9 mouse cellular contexts compared by ENCODE assay signal in genomic region chr7:24902264-24902629, GRCm38 (mm10). TPM values are rescaled to one million over a fixed set of nuclear protein-coding genes. Genes with fewer than 3 reads are reported as not detected.
A peak's percentile ranks its signal among the peaks of the same experiment; 100 is the strongest.
DNase-seq lines count a peak whose midpoint lies in the region; ATAC-seq and TF ChIP-seq lines count a peak whose summit lies in the region.
"Had no signal": no experiment of that assay in that cellular context is flagged by ENCODE, and none has a peak within 500 bp of the region (broad histone marks: within the 10 kb centered on the region; RNA-seq: fewer than 3 reads in every experiment).

No protein-coding gene starts in this region.

- TF ChIP-seq POLR2A in MEL (IDR thresholded peaks at IDR 0.05; ENCODE audit: control insufficient read depth in 1 of 2, insufficient read depth in 1 of 2, low read depth in 1 of 2, low read length in 2 of 2, poor library complexity in 1 of 2), result 0 out of 4 replicates have a peak, but pooled peaks of 1 of the 2 experiments have one; percentile 43

- 48% methylated on average over 2 of the region's 2 CpGs for WGBS in heart, embryonic 14.5 days
- 43% methylated on average over 2 of the region's 2 CpGs for WGBS in heart, postnatal 0 days
- WGBS in midbrain, embryonic 11.5 days, result 45% methylated on average over 2 of the region's 2 CpGs

- peaks cover 14 to 37% of the 10 kb centered on the region in 2 experiments; a peak in 3 of 4 replicates for H3K4me1 ChIP-seq in heart, embryonic 14.5 days (ENCODE audit: control insufficient read depth in 2 of 2, insufficient read depth in 2 of 2, low read length in 2 of 2)
- H3K4me1 ChIP-seq in MEL (ENCODE audit: control insufficient read depth in 1 of 2, insufficient read depth in 2 of 2, low read length in 2 of 2), result peaks cover 0 to 37% of the 10 kb centered on the region in 2 experiments; a peak in 2 of 4 replicates
- peaks cover 11% of the 10 kb centered on the region; the same call in 1 of the 2 replicates for H3K4me1 ChIP-seq in heart, postnatal 0 days (ENCODE audit: control insufficient read depth, insufficient read depth)
- H3K4me1 ChIP-seq in midbrain, embryonic 11.5 days (ENCODE audit: control insufficient read depth, insufficient read depth, low read length), result no peaks in the 10 kb centered on the region

- no peak for TF ChIP-seq RAD21 in MEL (IDR thresholded peaks at IDR 0.05; ENCODE audit: low read depth, low read length)

- no peak for DNase-seq in heart, postnatal 4 days
- no peak for DNase-seq in MEL (ENCODE audit: low read depth, low spot score)
- no peak for DNase-seq in heart, postnatal 0 days (ENCODE audit: low spot score)
- no peak for DNase-seq in midbrain, embryonic 11.5 days (ENCODE audit: low spot score, missing footprints)
- no peak for DNase-seq in urinary bladder, postnatal 10 days (ENCODE audit: low spot score)
- no peak for DNase-seq in testis, postnatal 14 days (ENCODE audit: low spot score)
- DNase-seq in adrenal gland, adult (ENCODE audit: inconsistent age in 2 of 2, low spot score in 1 of 2), result no peak

- H3K79me2 ChIP-seq in MEL (ENCODE audit: control insufficient read depth, insufficient read depth, low read length, poor library complexity), result peaks cover 28% of the 10 kb centered on the region

- no peak for TF ChIP-seq CTCF in MEL (IDR thresholded peaks at IDR 0.05 in 2 of 3, conservative IDR thresholded peaks at IDR 0.05 in 1 of 3; ENCODE audit: control insufficient read depth in 1 of 3, insufficient read depth in 1 of 3, low read depth in 2 of 3, low read length in 3 of 3, poor library complexity in 1 of 3, severe bottlenecking in 1 of 3)
- no peak for TF ChIP-seq CTCF in heart, postnatal 0 days (IDR thresholded peaks at IDR 0.05; ENCODE audit: low read depth)

- TF ChIP-seq EP300 in MEL (IDR thresholded peaks at IDR 0.05; ENCODE audit: low read depth in 1 of 2, low read length in 2 of 2), result peak in 1 of 2 experiments; percentile 25; a peak in 1 of 4 replicates
- no peak for TF ChIP-seq EP300 in heart, postnatal 0 days (IDR thresholded peaks at IDR 0.05; ENCODE audit: low read depth)

- H3K4me3 ChIP-seq in heart, embryonic 14.5 days (ENCODE audit: control insufficient read depth in 1 of 2, insufficient read depth in 1 of 2, low read depth in 1 of 2, low read length in 2 of 2), result peak overlapping the region; percentile 75 to 82
- peak overlapping the region; percentile 57 to 72 for H3K4me3 ChIP-seq in MEL (ENCODE audit: control insufficient read depth in 1 of 2, insufficient read depth in 1 of 2, low read depth in 2 of 2, low read length in 2 of 2)
- H3K4me3 ChIP-seq in heart, postnatal 0 days (ENCODE audit: low read depth, low read length), result peak overlapping the region; percentile 59
- no peak overlapping the region; the same call in 1 of the 2 replicates for H3K4me3 ChIP-seq in midbrain, embryonic 11.5 days (ENCODE audit: low read depth, low read length)

- H3K9ac ChIP-seq in heart, embryonic 14.5 days (ENCODE audit: low read length), result peak overlapping the region; percentile 84
- H3K9ac ChIP-seq in MEL (ENCODE audit: control insufficient read depth, low read depth, low read length, poor library complexity, severe bottlenecking), result peak overlapping the region; percentile 97
- H3K9ac ChIP-seq in heart, postnatal 0 days (replicated peaks; ENCODE audit: low read depth, low read length), result peak overlapping the region; percentile 60
- H3K9ac ChIP-seq in midbrain, embryonic 11.5 days (ENCODE audit: low read length), result no peak overlapping the region

- H3K36me3 ChIP-seq in heart, embryonic 14.5 days (ENCODE audit: control insufficient read depth, insufficient read depth, low read length), result no peaks in the 10 kb centered on the region
- peaks cover 0 to 23% of the 10 kb centered on the region in 2 experiments; a peak in 3 of 4 replicates for H3K36me3 ChIP-seq in MEL (ENCODE audit: control insufficient read depth in 1 of 2, insufficient read depth in 2 of 2, low read length in 2 of 2)
- H3K36me3 ChIP-seq in heart, postnatal 0 days (replicated peaks; ENCODE audit: control insufficient read depth, insufficient read depth, low read length), result no peaks in the 10 kb centered on the region
- H3K36me3 ChIP-seq in midbrain, embryonic 11.5 days (ENCODE audit: control insufficient read depth, insufficient read depth, low read length), result no peaks in the 10 kb centered on the region

- no peaks in the 10 kb centered on the region for H3K9me3 ChIP-seq in heart, embryonic 14.5 days (ENCODE audit: control insufficient read depth, low read length)
- no peaks in the 10 kb centered on the region for H3K9me3 ChIP-seq in MEL (replicated peaks; ENCODE audit: insufficient read depth, low read length)
- no peaks in the 10 kb centered on the region for H3K9me3 ChIP-seq in heart, postnatal 0 days (replicated peaks; ENCODE audit: control insufficient read depth, low read length)
- H3K9me3 ChIP-seq in midbrain, embryonic 11.5 days (ENCODE audit: control insufficient read depth, low read length), result no peaks in the 10 kb centered on the region

- peak overlapping the region; percentile 80 for H3K4me2 ChIP-seq in heart, embryonic 14.5 days (ENCODE audit: low read length)
- peak overlapping the region; percentile 84 for H3K4me2 ChIP-seq in heart, postnatal 0 days (ENCODE audit: low read depth, low read length)
- H3K4me2 ChIP-seq in midbrain, embryonic 11.5 days, result peak overlapping the region; percentile 87; the same call in 1 of the 2 replicates

- no peak for ATAC-seq in heart, embryonic 14.5 days (ENCODE audit: insufficient number of reproducible peaks, insufficient read depth, low FRiP score, low read depth)
- ATAC-seq in heart, postnatal 0 days (ENCODE audit: insufficient read depth, low read depth), result no peak
- no peak for ATAC-seq in midbrain, embryonic 11.5 days (ENCODE audit: low FRiP score)

- H3K27ac ChIP-seq in heart, embryonic 14.5 days (replicated peaks in 1 of 2; ENCODE audit: control insufficient read depth in 1 of 2, insufficient read depth in 1 of 2, low read depth in 2 of 2, low read length in 2 of 2), result peak overlapping the region; percentile 78 to 89
- peak overlapping the region; percentile 99 for H3K27ac ChIP-seq in MEL (ENCODE audit: control insufficient read depth, low read depth, low read length)
- H3K27ac ChIP-seq in heart, postnatal 0 days (ENCODE audit: low read depth), result peak overlapping the region; percentile 84
- H3K27ac ChIP-seq in midbrain, embryonic 11.5 days (ENCODE audit: low read depth, low read length), result peak overlapping the region; percentile 21; the same call in 1 of the 2 replicates

- H3K27me3 ChIP-seq in heart, embryonic 14.5 days (ENCODE audit: control insufficient read depth, insufficient read depth, low read length), result no peaks in the 10 kb centered on the region
- H3K27me3 ChIP-seq in MEL (ENCODE audit: control insufficient read depth in 1 of 2, insufficient read depth in 2 of 2, low read length in 2 of 2), result no peaks in the 10 kb centered on the region
- no peaks in the 10 kb centered on the region for H3K27me3 ChIP-seq in heart, postnatal 0 days (ENCODE audit: control insufficient read depth, insufficient read depth, low read length)
- no peaks in the 10 kb centered on the region for H3K27me3 ChIP-seq in midbrain, embryonic 11.5 days (ENCODE audit: control insufficient read depth, insufficient read depth, low read length)

RNA-seq across cellular contexts. Expression of gene Arhgef1, which starts 0.5 kb away (rescaled TPM):
- 58.4 and 63.3 TPM in 2 replicates for polyA plus RNA-seq in heart, embryonic 14.5 days (2014; fragmentation: Nextera tagmentation; extraction: Ambion mirVana)
- 10 to 100 TPM; 87.0 to 88.2 TPM for total RNA-seq in heart, postnatal 4 days (2021)
- total RNA-seq in MEL (2012; rRNA removed), result 43.7 and 53.3 TPM in 2 replicates
- 100 to 1,000 TPM in 1 of 2 experiments, not detected in 1; 163 TPM for polyA plus RNA-seq in MEL (2012; ENCODE audit: insufficient read depth in 1 of 2, insufficient read length in 2 of 2, low read depth in 1 of 2, low replicate concordance in 2 of 2, missing spikeins in 1 of 2)
- 16.0 and 28.2 TPM in 2 replicates for total RNA-seq in heart, postnatal 0 days (2014; rRNA removed; ENCODE audit: low replicate concordance)
- polyA plus RNA-seq in heart, postnatal 0 days (2015; fragmentation: Nextera tagmentation; extraction: Ambion mirVana), result 37.0 TPM in 2 replicates
- polyA plus RNA-seq in midbrain, embryonic 11.5 days (2014; fragmentation: Nextera tagmentation; extraction: Ambion mirVana), result 37.7 and 38.1 TPM in 2 replicates

RNA-seq across cellular contexts. Expression of gene Cd79a, which starts 5.1 kb away (rescaled TPM):
- polyA plus RNA-seq in heart, embryonic 14.5 days (2014; fragmentation: Nextera tagmentation; extraction: Ambion mirVana), result not detected in 2 replicates
- 1 to 10 TPM in 1 of 2 experiments, under 1 TPM in 1; 0.88 to 1.4 TPM for total RNA-seq in heart, postnatal 4 days (2021)
- 0.13 and 0.23 TPM in 2 replicates for total RNA-seq in MEL (2012; rRNA removed)
- polyA plus RNA-seq in MEL (2012; ENCODE audit: insufficient read depth in 1 of 2, insufficient read length in 2 of 2, low read depth in 1 of 2, low replicate concordance in 2 of 2, missing spikeins in 1 of 2), result under 1 TPM in 1 of 2 experiments, not detected in 1; 0.61 TPM
- 2.8 TPM in 1 of 2 replicates, not detected in the other for total RNA-seq in heart, postnatal 0 days (2014; rRNA removed; ENCODE audit: low replicate concordance)
- 0.33 and 0.70 TPM in 2 replicates for polyA plus RNA-seq in heart, postnatal 0 days (2015; fragmentation: Nextera tagmentation; extraction: Ambion mirVana)
- 0.12 and 0.14 TPM in 2 replicates for polyA plus RNA-seq in midbrain, embryonic 11.5 days (2014; fragmentation: Nextera tagmentation; extraction: Ambion mirVana)

RNA-seq across cellular contexts. Expression of gene Rps19, which starts 18.1 kb away (rescaled TPM):
- 1,418 and 1,656 TPM in 2 replicates for polyA plus RNA-seq in heart, embryonic 14.5 days (2014; fragmentation: Nextera tagmentation; extraction: Ambion mirVana)
- 100 to 1,000 TPM; 902 to 929 TPM for total RNA-seq in heart, postnatal 4 days (2021)
- 3,168 and 3,580 TPM in 2 replicates for total RNA-seq in MEL (2012; rRNA removed)
- polyA plus RNA-seq in MEL (2012; ENCODE audit: insufficient read depth in 1 of 2, insufficient read length in 2 of 2, low read depth in 1 of 2, low replicate concordance in 2 of 2, missing spikeins in 1 of 2), result 1,000 to 10,000 TPM in 1 of 2 experiments, not detected in 1; 2,454 TPM
- 530 and 642 TPM in 2 replicates for total RNA-seq in heart, postnatal 0 days (2014; rRNA removed; ENCODE audit: low replicate concordance)
- polyA plus RNA-seq in heart, postnatal 0 days (2015; fragmentation: Nextera tagmentation; extraction: Ambion mirVana), result 980 and 1,040 TPM in 2 replicates
- 1,753 and 1,929 TPM in 2 replicates for polyA plus RNA-seq in midbrain, embryonic 11.5 days (2014; fragmentation: Nextera tagmentation; extraction: Ambion mirVana)

RNA-seq across cellular contexts. Expression of gene Dmrtc2, which starts 32.4 kb away (rescaled TPM):
- not detected in 2 replicates for polyA plus RNA-seq in heart, embryonic 14.5 days (2014; fragmentation: Nextera tagmentation; extraction: Ambion mirVana)
- not detected for total RNA-seq in heart, postnatal 4 days (2021)
- not detected in 2 replicates for total RNA-seq in MEL (2012; rRNA removed)
- not detected for polyA plus RNA-seq in MEL (2012; ENCODE audit: insufficient read depth in 1 of 2, insufficient read length in 2 of 2, low read depth in 1 of 2, low replicate concordance in 2 of 2, missing spikeins in 1 of 2)
- total RNA-seq in heart, postnatal 0 days (2014; rRNA removed; ENCODE audit: low replicate concordance), result not detected in 2 replicates
- polyA plus RNA-seq in heart, postnatal 0 days (2015; fragmentation: Nextera tagmentation; extraction: Ambion mirVana), result not detected in 2 replicates
- not detected in 2 replicates for polyA plus RNA-seq in midbrain, embryonic 11.5 days (2014; fragmentation: Nextera tagmentation; extraction: Ambion mirVana)
- total RNA-seq: heart, postnatal 36 days had no signal

RNA-seq across cellular contexts. Expression of gene Lypd4, which starts 32.5 kb away (rescaled TPM):
- not detected in 2 replicates for polyA plus RNA-seq in heart, embryonic 14.5 days (2014; fragmentation: Nextera tagmentation; extraction: Ambion mirVana)
- total RNA-seq in heart, postnatal 4 days (2021), result not detected
- total RNA-seq in MEL (2012; rRNA removed), result not detected in 2 replicates
- not detected for polyA plus RNA-seq in MEL (2012; ENCODE audit: insufficient read depth in 1 of 2, insufficient read length in 2 of 2, low read depth in 1 of 2, low replicate concordance in 2 of 2, missing spikeins in 1 of 2)
- not detected in 2 replicates for total RNA-seq in heart, postnatal 0 days (2014; rRNA removed; ENCODE audit: low replicate concordance)
- polyA plus RNA-seq in heart, postnatal 0 days (2015; fragmentation: Nextera tagmentation; extraction: Ambion mirVana), result not detected in 2 replicates
- not detected in 2 replicates for polyA plus RNA-seq in midbrain, embryonic 11.5 days (2014; fragmentation: Nextera tagmentation; extraction: Ambion mirVana)
- total RNA-seq: heart, postnatal 36 days had no signal

Comparison
In these comparisons a context has a peak if more than half of its experiments do, and no peak if none do; other contexts are left out.
1. H3K27ac ChIP-seq: peak in every context shown above with its lines; median percentile 99 in MEL; 84 in heart, postnatal 0 days; 84 in heart, embryonic 14.5 days; 21 in midbrain, embryonic 11.5 days.